Mouse (Mus musculus): ENCODE results near the gene Lnp1. TPM values are rescaled to one million over a fixed set of nuclear protein-coding genes. Genes with fewer than 3 reads are reported as not detected.

The Lnp1 gene
- polyA plus RNA-seq, 1 experiment from 2014 or later: not detected

DNA sequence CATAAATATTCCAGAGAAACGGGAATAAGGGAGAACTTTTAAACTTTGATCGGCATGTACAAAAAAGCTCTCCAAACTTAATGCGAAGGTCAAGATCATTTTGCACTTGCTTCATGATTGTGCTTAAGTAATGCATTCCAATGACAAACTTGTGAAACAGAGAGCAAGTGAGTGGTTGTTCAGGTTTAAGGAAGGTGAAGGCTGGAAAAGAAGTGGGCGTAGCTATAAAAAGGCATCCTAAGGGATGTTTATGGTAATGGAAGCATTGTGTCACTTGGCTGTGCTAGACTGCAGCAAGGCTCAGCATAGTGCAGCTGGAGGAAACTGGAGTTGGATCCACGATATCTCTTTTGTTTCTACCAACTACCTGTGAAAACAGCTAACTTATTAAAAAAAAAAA is 36.3 kb downstream of the Lnp1 start:
- Histone ChIP-seq H3K9me3 (ENCODE audit: control insufficient read depth, low read depth, low read length) (no peaks in the 10 kb centered on the region), H3K4me3 (ENCODE audit: low read depth, low read length) (no peak overlapping the region), H3K4me2 (replicated peaks; ENCODE audit: low read depth, low read length) (no peak overlapping the region), H3K27ac (ENCODE audit: low read length) (no peak overlapping the region), H3K36me3 (ENCODE audit: control insufficient read depth, insufficient read depth, low read length) (no peaks in the 10 kb centered on the region), H3K27me3 (ENCODE audit: control insufficient read depth, insufficient read depth, low read length) (no peaks in the 10 kb centered on the region), H3K4me1 (ENCODE audit: control insufficient read depth, insufficient read depth, low read length) (no peaks in the 10 kb centered on the region), H3K9ac (replicated peaks; ENCODE audit: low read depth, low read length) (no peak overlapping the region)
- 77% methylated on average over 5 of the region's 5 CpGs for WGBS
- no peak for ATAC-seq (ENCODE audit: insufficient number of reproducible peaks, insufficient read depth, low FRiP score, low read depth)

DNA sequence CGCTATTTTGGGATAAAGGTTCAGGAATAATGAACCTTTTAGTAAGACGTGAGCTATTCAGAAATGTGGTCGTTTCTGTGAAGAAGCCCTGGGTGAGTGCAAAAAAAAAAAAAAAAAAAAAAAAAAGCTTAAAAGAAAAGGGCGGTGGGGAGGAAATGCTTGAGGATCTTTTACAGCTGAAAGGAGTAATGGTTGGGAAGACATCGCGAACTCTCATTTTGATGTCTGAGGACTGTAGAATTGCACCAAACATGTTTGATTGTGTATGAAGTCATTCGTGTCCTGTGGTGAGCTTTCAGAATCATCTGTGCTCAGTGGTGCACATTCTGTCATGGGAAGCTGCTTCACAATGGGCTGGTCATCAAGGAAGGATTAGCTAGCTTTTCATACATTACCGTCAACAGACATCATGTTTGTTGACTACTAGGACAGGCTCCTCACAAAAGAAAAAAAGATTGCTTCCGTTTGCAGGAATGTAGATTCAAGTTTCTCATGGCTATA is 41.2 kb downstream of the Lnp1 start:
- no peaks in the 10 kb centered on the region for H3K9me3 ChIP-seq (ENCODE audit: control insufficient read depth, low read depth, low read length)
- H3K27ac ChIP-seq (ENCODE audit: low read length): no peak overlapping the region; the same call in 1 of the 2 replicates
- ATAC-seq (ENCODE audit: insufficient number of reproducible peaks, insufficient read depth, low FRiP score, low read depth): no peak
- WGBS: 24% methylated on average over 9 of the region's 9 CpGs
- H3K4me1 ChIP-seq (ENCODE audit: control insufficient read depth, insufficient read depth, low read length): peaks cover 8% of the 10 kb centered on the region
- peak overlapping the region; percentile 49 for H3K4me2 ChIP-seq (replicated peaks; ENCODE audit: low read depth, low read length)
- peak overlapping the region; percentile 46 for H3K4me3 ChIP-seq (ENCODE audit: low read depth, low read length)
- no peaks in the 10 kb centered on the region for H3K27me3 ChIP-seq (ENCODE audit: control insufficient read depth, insufficient read depth, low read length)
- no peaks in the 10 kb centered on the region for H3K36me3 ChIP-seq (ENCODE audit: control insufficient read depth, insufficient read depth, low read length)
- no peak overlapping the region for H3K9ac ChIP-seq (replicated peaks; ENCODE audit: low read depth, low read length)

DNA sequence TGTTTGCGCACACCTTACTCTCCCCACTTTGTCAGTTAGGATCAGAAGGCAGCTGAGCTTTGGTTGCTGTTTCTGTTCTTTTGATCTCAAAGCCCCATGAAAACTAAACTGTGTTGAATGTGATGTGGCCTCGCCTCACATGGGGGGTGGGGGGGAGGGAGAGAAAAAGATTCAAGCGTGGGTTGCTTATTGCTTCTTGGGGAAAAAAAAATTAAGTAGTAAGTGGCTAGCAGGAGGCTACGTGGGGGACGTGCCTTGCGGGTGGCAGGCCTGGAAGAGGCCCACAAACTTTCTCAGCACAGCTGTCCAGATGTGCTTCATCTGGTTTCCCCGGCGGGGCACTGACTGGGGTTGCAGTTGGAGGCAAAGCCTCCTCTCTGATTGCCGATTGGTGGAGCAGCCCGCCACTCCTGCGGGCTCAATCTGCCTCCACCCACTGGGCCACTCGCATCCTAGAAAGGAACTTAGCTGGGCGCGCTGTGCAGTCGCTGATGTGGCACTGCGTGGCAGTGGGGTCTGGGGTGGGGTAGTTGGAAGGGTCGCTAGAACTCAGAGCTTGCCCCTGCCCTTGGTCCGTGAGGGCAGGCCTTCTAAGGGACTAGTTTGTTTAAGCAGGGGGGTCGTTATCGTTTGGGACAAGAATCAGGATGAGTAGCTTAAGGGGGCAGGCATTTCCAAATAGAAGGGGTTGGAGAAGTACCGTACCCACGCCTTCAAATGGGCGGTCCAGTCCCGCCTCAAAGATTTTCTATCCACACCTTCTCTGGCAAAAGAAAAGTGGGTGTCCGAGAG is 41.8 kb downstream of the Lnp1 start, which contains the start of gene Tmem45a:
Tmem45a (minus strand) TSS at position 343 of the 792 bp plus-strand sequence.
- Histone ChIP-seq H3K4me1 (ENCODE audit: control insufficient read depth, insufficient read depth, low read length) (peaks cover 8% of the 10 kb centered on the region), H3K27me3 (ENCODE audit: control insufficient read depth, insufficient read depth, low read length) (no peaks in the 10 kb centered on the region), H3K9ac (replicated peaks; ENCODE audit: low read depth, low read length) (peak within 1 kb of the TSS; percentile 28; the same call in 1 of the 2 replicates), H3K4me3 (ENCODE audit: low read depth, low read length) (peak within 1 kb of the TSS; percentile 46), H3K9me3 (ENCODE audit: control insufficient read depth, low read depth, low read length) (no peaks in the 10 kb centered on the region), H3K36me3 (ENCODE audit: control insufficient read depth, insufficient read depth, low read length) (no peaks in the 10 kb centered on the region), H3K4me2 (replicated peaks; ENCODE audit: low read depth, low read length) (peak within 1 kb of the TSS; percentile 49), H3K27ac (ENCODE audit: low read length) (peak within 1 kb of the TSS; percentile 73)
- WGBS: 3% methylated on average over 25 of the region's 25 CpGs
- ATAC-seq (ENCODE audit: insufficient number of reproducible peaks, insufficient read depth, low FRiP score, low read depth): peak; percentile 99

DNA sequence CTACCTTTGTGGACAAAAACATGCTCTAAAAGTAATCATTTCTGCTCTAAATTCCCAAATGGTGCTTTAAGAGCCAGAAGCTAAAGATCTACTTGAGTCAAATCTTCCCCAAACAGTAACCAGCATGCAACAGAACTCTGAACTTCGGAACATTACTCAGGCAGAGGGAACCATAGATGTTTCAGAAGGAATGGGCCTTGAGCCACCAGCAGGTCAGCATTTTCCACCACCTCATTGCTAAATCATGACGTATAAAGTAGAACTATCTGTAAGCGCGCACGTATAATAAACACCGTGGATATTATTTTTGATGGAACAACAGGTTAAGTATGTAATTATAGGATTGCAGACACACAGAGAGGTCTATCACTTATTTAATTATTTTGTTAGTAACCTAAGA is 43.0 kb downstream of the Lnp1 start:
- ATAC-seq (ENCODE audit: insufficient number of reproducible peaks, insufficient read depth, low FRiP score, low read depth): no peak
- H3K36me3 ChIP-seq (ENCODE audit: control insufficient read depth, insufficient read depth, low read length): no peaks in the 10 kb centered on the region
- H3K27me3 ChIP-seq (ENCODE audit: control insufficient read depth, insufficient read depth, low read length): no peaks in the 10 kb centered on the region
- peak overlapping the region; percentile 46 for H3K4me3 ChIP-seq (ENCODE audit: low read depth, low read length)
- H3K4me1 ChIP-seq (ENCODE audit: control insufficient read depth, insufficient read depth, low read length): peaks cover 8% of the 10 kb centered on the region
- H3K9me3 ChIP-seq (ENCODE audit: control insufficient read depth, low read depth, low read length): no peaks in the 10 kb centered on the region
- H3K27ac ChIP-seq (ENCODE audit: low read length): no peak overlapping the region; the same call in 1 of the 2 replicates
- H3K4me2 ChIP-seq (replicated peaks; ENCODE audit: low read depth, low read length): peak overlapping the region; percentile 49
- 79% methylated on average over 6 of the region's 6 CpGs for WGBS
- no peak overlapping the region for H3K9ac ChIP-seq (replicated peaks; ENCODE audit: low read depth, low read length)

DNA sequence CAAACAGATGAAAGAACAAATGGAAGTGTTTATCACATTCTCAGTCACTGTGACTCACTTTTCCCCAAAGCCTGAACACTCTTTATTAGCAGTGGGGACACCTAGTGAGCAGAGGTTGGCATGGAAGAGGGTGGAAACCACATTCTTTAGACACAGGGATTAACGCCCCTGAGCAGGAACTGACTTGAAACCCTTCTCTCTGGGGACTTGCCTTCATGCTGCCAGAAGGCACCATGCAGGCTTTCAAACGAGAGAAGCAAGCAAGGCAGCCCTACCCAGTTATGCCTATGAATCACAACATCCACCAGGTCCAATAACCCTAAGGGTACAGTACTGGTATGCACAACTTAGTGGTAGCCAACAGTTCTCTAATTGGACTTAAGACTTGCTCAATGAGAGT is 54.5 kb downstream of the Lnp1 start:
- no peaks in the 10 kb centered on the region for H3K36me3 ChIP-seq (ENCODE audit: control insufficient read depth, insufficient read depth, low read length)
- H3K9ac ChIP-seq (replicated peaks; ENCODE audit: low read depth, low read length): no peak overlapping the region
- no peaks in the 10 kb centered on the region for H3K4me1 ChIP-seq (ENCODE audit: control insufficient read depth, insufficient read depth, low read length)
- H3K4me3 ChIP-seq (ENCODE audit: low read depth, low read length): no peak overlapping the region
- no peak overlapping the region for H3K27ac ChIP-seq (ENCODE audit: low read length)
- no peak for ATAC-seq (ENCODE audit: insufficient number of reproducible peaks, insufficient read depth, low FRiP score, low read depth)
- no peak overlapping the region for H3K4me2 ChIP-seq (replicated peaks; ENCODE audit: low read depth, low read length)
- H3K9me3 ChIP-seq (ENCODE audit: control insufficient read depth, low read depth, low read length): no peaks in the 10 kb centered on the region
- 45% methylated on average over 2 of the region's 2 CpGs for WGBS
- H3K27me3 ChIP-seq (ENCODE audit: control insufficient read depth, insufficient read depth, low read length): no peaks in the 10 kb centered on the region

DNA sequence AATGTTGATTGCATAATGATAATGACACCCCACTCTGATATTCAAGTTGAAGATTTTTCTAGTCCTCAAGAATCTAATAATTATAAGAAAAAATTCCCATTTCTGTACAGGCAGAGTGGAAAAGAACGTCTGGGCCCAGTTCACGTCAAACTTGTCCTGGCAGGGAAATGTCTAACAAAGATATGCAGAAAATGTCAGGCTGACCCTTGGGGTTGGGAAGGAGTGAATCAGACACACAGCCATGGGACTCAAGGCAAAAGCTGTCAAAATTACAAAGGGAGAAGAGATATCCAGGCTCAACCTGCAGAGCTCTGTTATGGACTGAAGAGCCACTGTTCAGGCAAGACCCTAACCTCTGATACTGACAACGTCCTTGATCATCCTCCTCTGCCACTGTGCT is 57.4 kb downstream of the Lnp1 start:
- Histone ChIP-seq H3K27me3 (ENCODE audit: control insufficient read depth, insufficient read depth, low read length) (no peaks in the 10 kb centered on the region), H3K4me3 (ENCODE audit: low read depth, low read length) (no peak overlapping the region), H3K36me3 (ENCODE audit: control insufficient read depth, insufficient read depth, low read length) (no peaks in the 10 kb centered on the region), H3K4me1 (ENCODE audit: control insufficient read depth, insufficient read depth, low read length) (no peaks in the 10 kb centered on the region), H3K9ac (replicated peaks; ENCODE audit: low read depth, low read length) (no peak overlapping the region), H3K27ac (ENCODE audit: low read length) (no peak overlapping the region), H3K9me3 (ENCODE audit: control insufficient read depth, low read depth, low read length) (no peaks in the 10 kb centered on the region), H3K4me2 (replicated peaks; ENCODE audit: low read depth, low read length) (no peak overlapping the region)
- no peak for ATAC-seq (ENCODE audit: insufficient number of reproducible peaks, insufficient read depth, low FRiP score, low read depth)
- 74% methylated on average over 3 of the region's 3 CpGs for WGBS

DNA sequence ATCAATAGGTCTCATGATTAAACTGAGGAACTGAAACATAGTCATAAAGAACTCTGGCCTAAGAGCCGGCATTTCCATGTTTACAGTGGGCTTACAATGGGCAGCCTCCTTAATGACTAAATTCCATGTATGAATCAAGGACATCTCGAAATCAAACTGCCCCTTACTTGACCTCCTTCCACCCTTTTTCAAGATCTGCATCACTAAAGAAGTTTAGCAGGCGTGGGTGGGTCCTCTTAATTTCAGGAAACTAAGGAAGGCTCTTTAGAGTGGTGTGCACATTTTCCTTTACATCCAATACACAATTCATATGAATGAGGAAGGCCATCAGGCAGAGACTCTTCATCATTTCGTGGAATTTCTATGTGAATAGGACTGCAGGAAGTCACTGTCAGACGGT is 59.5 kb downstream of the Lnp1 start:
- Histone ChIP-seq H3K9me3 (ENCODE audit: control insufficient read depth, low read depth, low read length) (no peaks in the 10 kb centered on the region), H3K4me3 (ENCODE audit: low read depth, low read length) (no peak overlapping the region), H3K27ac (ENCODE audit: low read length) (no peak overlapping the region), H3K36me3 (ENCODE audit: control insufficient read depth, insufficient read depth, low read length) (no peaks in the 10 kb centered on the region), H3K9ac (replicated peaks; ENCODE audit: low read depth, low read length) (no peak overlapping the region), H3K4me2 (replicated peaks; ENCODE audit: low read depth, low read length) (no peak overlapping the region), H3K4me1 (ENCODE audit: control insufficient read depth, insufficient read depth, low read length) (no peaks in the 10 kb centered on the region), H3K27me3 (ENCODE audit: control insufficient read depth, insufficient read depth, low read length) (no peaks in the 10 kb centered on the region)
- WGBS: 76% methylated on average over 5 of the region's 5 CpGs
- ATAC-seq (ENCODE audit: insufficient number of reproducible peaks, insufficient read depth, low FRiP score, low read depth): no peak

DNA sequence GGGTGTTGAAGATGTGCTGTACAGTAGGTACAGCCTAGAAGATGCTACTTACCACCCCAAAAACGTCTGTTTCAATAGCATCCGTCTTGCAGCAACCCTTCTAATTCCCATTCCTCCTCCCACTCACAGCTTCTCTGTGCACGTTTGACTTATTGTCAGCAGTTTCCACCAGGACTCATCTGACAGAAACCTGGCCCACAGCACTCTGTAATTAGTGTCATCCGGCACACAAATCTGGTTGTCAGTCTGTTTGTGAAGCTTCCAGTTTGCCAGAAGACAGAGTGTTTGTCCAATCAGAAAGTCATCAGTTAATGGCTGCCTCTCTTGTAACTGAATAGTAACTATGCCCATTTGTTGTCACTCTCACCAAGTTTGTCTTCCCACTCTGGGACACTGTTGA is 60.3 kb downstream of the Lnp1 start:
- Histone ChIP-seq H3K4me2 (replicated peaks; ENCODE audit: low read depth, low read length) (no peak overlapping the region), H3K27ac (ENCODE audit: low read length) (no peak overlapping the region), H3K9ac (replicated peaks; ENCODE audit: low read depth, low read length) (no peak overlapping the region), H3K9me3 (ENCODE audit: control insufficient read depth, low read depth, low read length) (no peaks in the 10 kb centered on the region), H3K27me3 (ENCODE audit: control insufficient read depth, insufficient read depth, low read length) (no peaks in the 10 kb centered on the region), H3K36me3 (ENCODE audit: control insufficient read depth, insufficient read depth, low read length) (no peaks in the 10 kb centered on the region), H3K4me3 (ENCODE audit: low read depth, low read length) (no peak overlapping the region), H3K4me1 (ENCODE audit: control insufficient read depth, insufficient read depth, low read length) (no peaks in the 10 kb centered on the region)
- WGBS: 63% methylated on average over 4 of the region's 4 CpGs
- no peak for ATAC-seq (ENCODE audit: insufficient number of reproducible peaks, insufficient read depth, low FRiP score, low read depth)
